Mouse (Mus musculus): ENCODE measurements around the gene Aqp2.

Gene Aqp2

GRCm38 (mm10) chr15:99578802-99579485 lies at the start of gene Aqp2:
Gene Aqp2 (plus strand): TSS chr15:99579055.
- peak; percentile 45 to 47 for DNase-seq

GRCm38 (mm10) chr15:99531146-99531545 lies 47.7 kb upstream of the Aqp2 start:
- peak; percentile 44 to 50 for DNase-seq

GRCm38 (mm10) chr15:99532023-99532422 lies 46.8 kb upstream of the Aqp2 start:
- DNase-seq: peak in 1 of 2 experiments; percentile 3

- DNase-seq: no peak
Measured at GRCm38 (mm10) chr15:99536889-99537862, 41.7 kb upstream of the Aqp2 start.

GRCm38 (mm10) chr15:99539891-99540290 lies 39.0 kb upstream of the Aqp2 start:
- no peak for DNase-seq

- DNase-seq: no peak
Measured at GRCm38 (mm10) chr15:99544047-99544446, 34.8 kb upstream of the Aqp2 start.

GRCm38 (mm10) chr15:99546596-99546995 lies 32.3 kb upstream of the Aqp2 start:
- no peak for DNase-seq

- DNase-seq: no peak
Measured at GRCm38 (mm10) chr15:99547732-99548131, 31.1 kb upstream of the Aqp2 start.

- DNase-seq: no peak
Measured at GRCm38 (mm10) chr15:99549901-99550300, 29.0 kb upstream of the Aqp2 start.

- DNase-seq: no peak
Measured at GRCm38 (mm10) chr15:99553767-99554166, 25.1 kb upstream of the Aqp2 start.

GRCm38 (mm10) chr15:99558947-99559346 lies 19.9 kb upstream of the Aqp2 start:
- DNase-seq: no peak

GRCm38 (mm10) chr15:99560246-99560645 lies 18.6 kb upstream of the Aqp2 start:
- DNase-seq: no peak

- DNase-seq: no peak
Measured at GRCm38 (mm10) chr15:99567371-99567770, 11.5 kb upstream of the Aqp2 start.

GRCm38 (mm10) chr15:99568682-99569081 lies 10.2 kb upstream of the Aqp2 start:
- no peak for DNase-seq

GRCm38 (mm10) chr15:99569123-99569522 lies 9.7 kb upstream of the Aqp2 start:
- no peak for DNase-seq

- peak; percentile 50 to 67 for DNase-seq
Measured at GRCm38 (mm10) chr15:99583463-99584344, 4.8 kb downstream of the Aqp2 start.

- no peak for DNase-seq
Measured at GRCm38 (mm10) chr15:99584407-99585202, 5.8 kb downstream of the Aqp2 start.

GRCm38 (mm10) chr15:99585741-99586140 lies 6.9 kb downstream of the Aqp2 start:
- no peak for DNase-seq

GRCm38 (mm10) chr15:99586525-99586924 lies 7.7 kb downstream of the Aqp2 start:
- no peak for DNase-seq

GRCm38 (mm10) chr15:99589237-99589636 lies 10.4 kb downstream of the Aqp2 start:
- no peak for DNase-seq

GRCm38 (mm10) chr15:99589704-99590103 lies 10.8 kb downstream of the Aqp2 start:
- no peak for DNase-seq

Measured in cerebellum, adult 18-20 months (tissue).